Mouse (Mus musculus) CD4-positive, CD25-positive, alpha-beta regulatory T cell, adult 2 months (primary cell): Measurements from ENCODE around the gene Gen1.

Experiments
- DNase-seq: peaks from one replicate; pipeline ENCODE4 v3.0.0-alpha.2; 2012; ENCODE audit warnings: low read depth, low spot score

Gene Gen1

DNA sequence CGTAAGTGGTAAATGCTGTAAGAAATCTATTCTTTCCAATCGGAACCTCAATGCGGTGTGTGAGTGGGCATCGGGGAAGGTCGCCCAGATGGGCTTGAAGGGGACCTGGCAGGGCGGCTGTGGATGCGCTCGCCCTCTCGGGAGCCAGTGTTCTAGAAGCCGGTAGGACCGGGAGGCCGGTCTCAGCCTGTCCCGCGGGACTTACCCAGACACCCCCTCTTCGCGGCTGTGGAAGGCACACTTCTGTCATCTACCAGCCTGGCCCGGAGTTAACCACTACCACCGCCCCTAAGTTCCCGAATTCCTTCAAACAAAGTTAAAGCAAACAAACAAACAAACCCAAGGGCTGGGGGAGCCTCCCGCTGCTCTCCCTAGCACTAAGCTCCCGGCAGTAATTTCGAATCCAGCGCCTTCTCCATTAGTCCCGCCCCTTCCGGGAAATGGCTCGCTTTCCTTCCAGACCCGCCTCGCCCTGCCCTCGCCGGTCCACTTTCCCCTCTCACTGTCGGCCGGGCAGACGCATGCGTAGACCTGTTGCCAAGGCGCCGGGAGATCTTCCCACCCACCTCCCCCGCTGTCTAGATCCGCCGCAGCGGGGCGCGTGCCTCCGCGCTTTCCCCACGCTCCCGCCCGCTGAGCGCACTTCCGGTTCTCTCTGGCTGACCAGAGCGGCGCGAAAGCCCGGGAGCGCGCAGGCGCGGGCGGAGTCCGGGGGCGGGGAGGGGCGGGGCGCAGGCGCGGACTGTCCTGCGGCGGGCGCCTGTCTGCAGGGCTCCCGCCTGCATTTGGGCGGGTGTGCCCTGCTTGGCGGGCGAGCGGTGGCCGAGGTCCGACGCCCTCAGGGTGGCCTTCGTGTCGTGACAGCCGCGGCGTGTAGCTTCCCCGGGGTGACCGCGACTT lies at the start of gene Gen1, which contains the start of gene Smc6:
Gene Gen1, minus strand, starts transcription at position 420 of the 900 bp plus-strand sequence.
Gene Smc6, plus strand, starts transcription at position 505 of the 900 bp plus-strand sequence.
- DNase-seq, result peak; percentile 95

DNA sequence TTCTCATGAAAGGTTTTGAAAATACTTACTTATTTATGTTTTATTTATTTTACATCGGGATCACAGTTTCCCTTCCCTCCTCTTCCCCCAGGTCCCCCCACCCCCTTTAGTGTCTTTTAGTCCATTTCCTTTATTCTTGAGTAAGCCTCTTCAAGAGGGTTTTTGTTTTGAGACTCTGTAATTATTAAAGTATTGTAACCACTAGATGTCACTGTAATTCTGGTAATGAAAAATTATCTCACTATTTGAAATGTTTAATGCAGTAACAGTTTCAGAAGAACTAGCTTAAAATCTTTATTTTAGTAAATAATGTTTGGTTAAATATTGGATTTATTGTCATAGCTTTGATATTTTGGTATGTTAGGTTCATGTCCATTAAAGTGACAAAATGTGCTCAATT lies 48.2 kb upstream of the Gen1 start:
- DNase-seq, result no peak

GRCm38 (mm10) chr12:11311106-11311505 lies 45.5 kb upstream of the Gen1 start:
- DNase-seq, result no peak

- no peak for DNase-seq
Observed at GRCm38 (mm10) chr12:11306753-11307645, 41.4 kb upstream of the Gen1 start.

DNA sequence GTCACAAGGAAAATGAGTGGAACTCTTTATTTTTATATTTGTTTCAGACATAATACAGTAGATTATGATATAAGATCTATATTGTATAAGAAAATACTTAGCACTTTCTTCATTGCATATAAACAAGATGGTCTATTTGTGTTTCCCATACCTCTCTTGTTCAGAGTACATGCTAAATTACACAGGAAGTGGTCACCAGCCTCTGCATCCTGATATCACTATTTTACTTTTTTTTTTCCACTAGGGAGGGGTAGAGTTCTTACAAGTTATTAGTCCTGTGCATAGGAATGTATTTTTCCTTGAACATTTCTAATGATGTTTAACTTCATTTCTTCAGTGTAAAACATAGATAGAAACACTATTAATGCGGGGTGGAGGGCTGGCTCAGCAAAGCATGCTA lies 35.3 kb upstream of the Gen1 start:
- DNase-seq, result peak; percentile 18

DNA sequence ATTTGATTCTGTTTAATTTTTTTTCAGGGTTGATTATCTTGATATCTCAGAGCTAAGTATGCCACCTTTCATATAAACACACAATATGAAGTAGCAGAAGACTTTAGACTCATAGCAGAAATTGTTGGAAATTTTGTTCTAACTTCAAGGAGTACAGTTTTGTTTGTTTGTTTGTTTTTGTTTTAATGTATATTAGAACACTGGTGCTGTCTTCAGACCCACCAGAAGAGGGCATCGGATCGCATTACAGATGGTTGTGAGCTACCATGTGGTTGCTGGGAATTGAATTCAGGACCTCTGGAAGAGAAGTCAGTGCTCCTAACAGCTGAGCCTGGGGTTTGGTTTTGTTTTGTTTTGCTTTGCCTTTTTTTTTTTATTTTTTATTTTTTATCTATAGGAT lies 20.8 kb upstream of the Gen1 start:
- DNase-seq, result peak; percentile 26

GRCm38 (mm10) chr12:11281584-11281983 lies 16.0 kb upstream of the Gen1 start:
- DNase-seq, result peak; percentile 38

GRCm38 (mm10) chr12:11279886-11280285 lies 14.3 kb upstream of the Gen1 start:
- peak; percentile 53 for DNase-seq

GRCm38 (mm10) chr12:11277207-11277606 lies 11.6 kb upstream of the Gen1 start:
- DNase-seq, result no peak

DNA sequence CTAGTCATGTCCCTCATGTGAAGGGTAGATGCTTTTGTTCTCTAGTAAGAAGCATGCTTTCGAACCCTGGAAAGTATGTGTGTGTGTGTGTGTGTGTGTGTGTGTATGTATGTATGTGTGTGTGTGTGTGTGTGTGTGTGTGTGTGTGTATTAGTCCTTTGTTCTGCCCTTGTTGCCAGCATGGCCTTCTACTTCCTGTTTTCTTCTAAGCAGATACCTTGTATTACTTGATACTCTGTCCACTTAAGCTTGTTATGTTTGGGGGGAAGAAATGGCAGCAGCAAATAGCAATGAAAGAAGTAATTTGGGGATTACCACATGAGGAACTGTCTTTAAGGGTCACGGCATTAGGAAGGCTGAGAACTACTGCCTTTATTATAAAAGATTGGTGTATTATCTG lies 11.0 kb upstream of the Gen1 start:
- no peak for DNase-seq

- DNase-seq, result no peak
Observed at GRCm38 (mm10) chr12:11273185-11273584, 7.6 kb upstream of the Gen1 start.

DNA sequence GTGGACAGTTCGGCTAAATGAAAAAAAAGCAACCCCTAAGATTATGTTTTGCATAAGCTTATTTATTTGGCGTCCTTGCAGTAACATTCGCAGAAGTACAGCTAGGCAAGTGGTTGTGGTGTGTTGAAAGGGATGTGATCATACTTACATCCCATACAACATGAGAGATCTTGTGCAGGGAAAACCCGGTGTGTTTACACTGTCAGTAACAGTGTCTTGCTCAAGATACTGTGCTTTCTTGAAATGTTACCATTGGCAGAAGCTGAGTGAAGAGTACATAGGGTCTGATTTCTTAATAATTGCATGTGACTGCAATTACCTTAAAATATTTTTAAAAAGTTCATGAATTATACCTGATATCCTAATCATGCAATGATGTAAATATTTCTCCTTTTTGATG lies 7.0 kb upstream of the Gen1 start:
- DNase-seq, result no peak

DNA sequence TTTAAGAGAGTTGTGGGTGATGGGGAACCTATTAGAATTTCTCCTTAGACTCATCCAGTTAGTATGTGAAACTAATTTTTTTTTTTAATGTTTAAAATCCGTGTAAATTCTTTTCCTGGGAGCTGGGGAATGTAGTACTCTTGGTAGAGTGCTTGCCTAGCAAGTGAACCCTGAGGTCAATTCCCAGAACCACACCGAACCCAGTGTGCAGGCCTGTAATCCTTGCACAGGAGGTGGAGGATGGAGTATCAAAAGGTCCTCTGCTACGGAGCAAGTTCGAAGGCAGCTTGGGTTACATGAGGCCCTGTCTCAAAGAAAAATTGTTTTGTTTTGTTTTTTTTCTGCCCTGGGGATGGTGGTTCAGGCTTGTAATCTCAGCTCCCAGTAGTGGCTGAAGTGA lies 1.4 kb upstream of the Gen1 start:
- DNase-seq, result peak; percentile 24

DNA sequence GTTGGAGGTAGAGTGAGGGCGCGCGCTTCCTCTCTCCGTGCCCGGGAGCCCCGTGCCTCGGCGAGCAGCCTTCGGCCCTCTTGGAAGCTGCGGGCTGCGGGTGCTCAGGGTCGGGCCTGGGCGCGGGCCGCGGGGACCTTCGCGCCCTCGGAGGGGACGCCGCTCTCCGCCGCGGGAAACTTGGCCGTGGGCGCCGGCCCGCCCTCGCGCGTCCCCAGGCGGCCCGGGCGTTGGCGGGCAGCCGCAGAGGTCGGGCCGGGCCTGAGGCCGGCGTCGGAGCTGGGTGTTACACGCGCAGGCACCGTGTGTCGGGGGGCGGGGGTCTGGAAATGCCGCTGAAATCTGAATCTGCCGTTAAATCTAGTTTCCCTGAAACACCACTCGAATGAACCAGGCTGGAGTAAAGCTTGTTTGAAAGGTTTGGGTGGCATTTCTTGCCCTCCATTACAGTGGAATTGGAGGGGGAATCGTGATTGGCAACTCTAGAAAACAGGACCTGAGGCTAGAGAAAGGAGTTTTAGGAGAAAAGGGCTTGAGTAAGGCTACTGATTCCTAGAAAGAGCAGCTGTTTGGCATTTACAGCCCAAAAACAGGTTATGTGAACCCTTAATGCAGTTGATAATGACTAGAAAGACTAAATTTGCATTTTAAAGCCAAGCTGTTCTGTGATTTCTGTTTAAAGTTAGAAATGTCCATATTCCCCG lies 833 bp upstream of the Gen1 start:
- peak; percentile 56 for DNase-seq

GRCm38 (mm10) chr12:11264895-11265294 lies 706 bp downstream of the Gen1 start:
- no peak for DNase-seq

DNA sequence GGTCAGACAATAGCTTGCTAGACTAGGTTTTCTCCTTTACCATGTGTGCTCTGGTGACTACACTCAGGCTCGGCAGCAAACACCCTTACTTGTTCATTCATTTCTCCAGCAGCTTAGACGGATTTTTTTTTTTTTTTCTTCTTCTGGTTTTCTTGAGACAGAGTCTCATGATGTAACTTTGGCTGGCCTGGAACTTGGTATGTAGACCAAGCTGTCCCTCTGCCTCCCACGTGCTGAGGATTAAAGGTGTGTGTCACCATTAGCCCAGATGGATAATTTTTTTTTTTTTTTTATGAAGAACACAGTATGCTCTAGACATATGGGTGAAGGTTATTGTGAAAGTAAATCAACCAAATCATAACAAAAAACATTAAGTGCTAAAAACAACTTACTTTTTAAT lies 15.3 kb downstream of the Gen1 start:
- no peak for DNase-seq

DNA sequence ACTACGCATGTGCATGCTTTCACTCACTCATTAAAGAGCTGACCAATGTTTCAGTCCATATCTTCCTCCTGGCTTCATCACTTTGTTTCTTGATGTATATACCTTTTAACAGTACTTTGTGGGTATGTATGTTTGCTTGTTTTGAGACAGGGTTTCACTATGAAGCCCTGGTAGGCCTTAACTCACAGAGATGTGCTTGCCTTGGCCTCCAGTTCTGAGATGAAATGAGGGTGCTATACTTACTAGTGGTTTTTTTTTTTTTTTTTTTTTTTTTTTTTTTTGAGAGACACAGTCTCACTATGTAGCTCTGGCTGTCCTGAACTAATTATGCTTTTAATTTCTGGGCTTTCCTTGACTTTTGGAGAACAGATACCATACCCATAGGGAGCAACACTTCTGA lies 18.1 kb downstream of the Gen1 start:
- DNase-seq, result no peak

- DNase-seq, result no peak
Observed at GRCm38 (mm10) chr12:11235996-11236395, 29.6 kb downstream of the Gen1 start.

- DNase-seq, result peak; percentile 60
Observed at GRCm38 (mm10) chr12:11230267-11230666, 35.3 kb downstream of the Gen1 start.

DNA sequence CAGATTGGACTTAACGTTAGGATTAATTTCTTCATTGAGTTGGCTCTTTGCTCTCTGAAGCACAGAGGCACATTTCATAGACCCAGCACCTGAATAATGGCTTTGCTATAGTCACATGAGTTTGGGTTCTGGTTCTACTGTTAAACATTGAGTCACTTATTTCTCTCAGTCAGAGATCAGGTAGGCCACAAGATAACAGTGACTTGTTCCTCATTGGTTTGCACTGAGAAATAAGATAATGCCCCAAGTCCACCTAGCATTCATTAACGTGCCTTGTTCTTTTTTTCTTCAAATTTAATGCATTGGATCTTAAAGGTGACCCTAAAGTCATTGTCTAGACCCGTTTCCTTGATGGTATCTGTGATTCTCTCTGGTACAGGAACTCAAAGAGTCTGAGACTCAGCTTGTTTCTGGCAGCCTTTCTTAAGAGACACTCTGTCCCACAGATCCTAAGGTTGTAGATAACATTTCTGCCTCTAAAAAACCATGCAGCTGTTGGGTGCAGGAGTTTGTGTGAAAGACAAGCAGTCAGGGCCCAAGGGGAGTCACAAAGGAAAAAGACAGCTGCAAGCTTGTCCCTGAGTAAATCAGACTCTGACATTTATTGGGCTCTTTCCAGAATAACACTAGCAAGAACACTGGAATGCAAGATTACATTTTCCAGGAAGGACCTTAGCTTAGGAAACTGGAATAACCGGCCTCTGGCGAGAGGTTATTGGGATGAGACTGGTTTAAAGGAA lies 38.9 kb downstream of the Gen1 start:
- peak; percentile 18 for DNase-seq

- DNase-seq, result no peak
Observed at GRCm38 (mm10) chr12:11226123-11226522, 39.5 kb downstream of the Gen1 start.
